Mouse (Mus musculus): Measurements from ENCODE around the gene 4930518I15Rik. TPM values are rescaled to one million over a fixed set of nuclear protein-coding genes. Genes with fewer than 3 reads are reported as not detected.

The 4930518I15Rik gene
- polyA plus RNA-seq, 1 experiment from 2014 or later = 4.6 TPM

DNA sequence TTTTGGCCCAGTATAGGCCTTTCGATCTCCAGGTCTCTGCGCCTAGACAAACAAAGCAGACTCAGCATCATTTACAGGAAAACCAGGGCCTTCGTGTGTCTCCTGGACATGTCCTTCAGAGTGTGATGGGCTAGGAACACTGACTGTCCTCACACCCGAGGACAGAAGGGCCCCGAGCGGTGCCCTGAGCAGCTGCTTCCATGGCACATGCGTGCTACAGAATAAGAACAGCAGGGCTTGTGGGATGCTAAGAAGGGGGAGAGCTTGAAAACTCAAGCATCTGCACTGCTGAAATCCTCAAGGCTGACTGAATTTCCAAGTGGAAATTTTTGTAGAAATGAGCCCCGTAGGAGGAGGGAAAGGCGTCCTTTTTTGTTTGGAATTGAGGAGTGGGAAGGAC, 39.3 kb upstream of the 4930518I15Rik start:
- Histone ChIP-seq H3K9ac (ENCODE audit: low read depth, low read length) (no peak overlapping the region), H3K9me3 (replicated peaks; ENCODE audit: control insufficient read depth, low read length) (no peaks in the 10 kb centered on the region), H3K36me3 (ENCODE audit: control insufficient read depth, insufficient read depth, low read length) (no peaks in the 10 kb centered on the region), H3K27ac (ENCODE audit: low read depth, low read length) (no peak overlapping the region), H3K27me3 (ENCODE audit: control insufficient read depth, insufficient read depth, low read length) (no peaks in the 10 kb centered on the region), H3K4me3 (ENCODE audit: low read depth, low read length) (no peak overlapping the region), H3K4me1 (ENCODE audit: control insufficient read depth, insufficient read depth, low read length) (no peaks in the 10 kb centered on the region; the same call in 1 of the 2 replicates), H3K4me2 (no peak overlapping the region)
- no peak for ATAC-seq (replicated peaks; ENCODE audit: insufficient number of reproducible peaks, low FRiP score, low TSS enrichment)
- 81% methylated on average over 9 of the region's 9 CpGs for WGBS (ENCODE audit: insufficient replicate concordance)

GRCm38 (mm10) chr2:156896384-156896914, 38.7 kb upstream of the 4930518I15Rik start:
- no peak overlapping the region for H3K27ac ChIP-seq (ENCODE audit: low read depth, low read length)
- no peak for ATAC-seq (replicated peaks; ENCODE audit: insufficient number of reproducible peaks, low FRiP score, low TSS enrichment)
- no peaks in the 10 kb centered on the region for H3K9me3 ChIP-seq (replicated peaks; ENCODE audit: control insufficient read depth, low read length)
- H3K9ac ChIP-seq (ENCODE audit: low read depth, low read length) = no peak overlapping the region
- H3K4me1 ChIP-seq (ENCODE audit: control insufficient read depth, insufficient read depth, low read length) = no peaks in the 10 kb centered on the region; the same call in 1 of the 2 replicates
- no peaks in the 10 kb centered on the region for H3K36me3 ChIP-seq (ENCODE audit: control insufficient read depth, insufficient read depth, low read length)
- no peak overlapping the region for H3K4me3 ChIP-seq (ENCODE audit: low read depth, low read length)
- H3K4me2 ChIP-seq = no peak overlapping the region
- H3K27me3 ChIP-seq (ENCODE audit: control insufficient read depth, insufficient read depth, low read length) = no peaks in the 10 kb centered on the region
- WGBS (ENCODE audit: insufficient replicate concordance) = 65% methylated on average over 9 of the region's 9 CpGs

- Histone ChIP-seq H3K27me3 (ENCODE audit: control insufficient read depth, insufficient read depth, low read length) (no peaks in the 10 kb centered on the region), H3K36me3 (ENCODE audit: control insufficient read depth, insufficient read depth, low read length) (no peaks in the 10 kb centered on the region), H3K9me3 (replicated peaks; ENCODE audit: control insufficient read depth, low read length) (no peaks in the 10 kb centered on the region), H3K9ac (ENCODE audit: low read depth, low read length) (no peak overlapping the region), H3K4me2 (no peak overlapping the region), H3K4me3 (ENCODE audit: low read depth, low read length) (no peak overlapping the region), H3K4me1 (ENCODE audit: control insufficient read depth, insufficient read depth, low read length) (no peaks in the 10 kb centered on the region; the same call in 1 of the 2 replicates), H3K27ac (ENCODE audit: low read depth, low read length) (no peak overlapping the region)
- WGBS (ENCODE audit: insufficient replicate concordance) = 72% methylated on average over 15 of the region's 15 CpGs
- ATAC-seq (replicated peaks; ENCODE audit: insufficient number of reproducible peaks, low FRiP score, low TSS enrichment) = no peak
Measured at GRCm38 (mm10) chr2:156894496-156895265, 36.9 kb upstream of the 4930518I15Rik start.

DNA sequence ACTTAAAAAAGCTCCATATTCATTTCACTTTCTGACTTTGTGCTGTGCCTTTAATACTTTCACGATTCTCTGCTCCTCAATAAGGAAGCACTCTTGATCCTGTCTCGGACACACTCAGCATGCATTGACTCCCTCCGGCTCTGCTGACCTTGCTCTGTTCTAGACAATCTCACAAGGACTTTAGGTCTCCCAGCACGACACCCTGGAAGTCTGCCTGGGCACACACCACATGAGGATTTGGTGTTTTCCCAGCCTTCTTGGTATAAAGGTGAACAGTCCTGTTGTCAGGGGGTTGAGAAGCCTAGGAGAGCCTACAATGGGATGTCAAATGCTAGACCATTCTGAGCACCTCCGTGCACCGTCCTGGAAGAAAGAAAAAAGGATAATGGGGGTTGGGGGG, 35.1 kb upstream of the 4930518I15Rik start:
- Histone ChIP-seq H3K9ac (ENCODE audit: low read depth, low read length) (no peak overlapping the region), H3K4me3 (ENCODE audit: low read depth, low read length) (no peak overlapping the region), H3K27ac (ENCODE audit: low read depth, low read length) (no peak overlapping the region), H3K9me3 (replicated peaks; ENCODE audit: control insufficient read depth, low read length) (no peaks in the 10 kb centered on the region), H3K4me1 (ENCODE audit: control insufficient read depth, insufficient read depth, low read length) (no peaks in the 10 kb centered on the region), H3K4me2 (no peak overlapping the region), H3K36me3 (ENCODE audit: control insufficient read depth, insufficient read depth, low read length) (no peaks in the 10 kb centered on the region), H3K27me3 (ENCODE audit: control insufficient read depth, insufficient read depth, low read length) (no peaks in the 10 kb centered on the region)
- 64% methylated on average over 6 of the region's 6 CpGs for WGBS (ENCODE audit: insufficient replicate concordance)
- no peak for ATAC-seq (replicated peaks; ENCODE audit: insufficient number of reproducible peaks, low FRiP score, low TSS enrichment)

- Histone ChIP-seq H3K27ac (ENCODE audit: low read depth, low read length) (no peak overlapping the region), H3K27me3 (ENCODE audit: control insufficient read depth, insufficient read depth, low read length) (no peaks in the 10 kb centered on the region), H3K4me3 (ENCODE audit: low read depth, low read length) (no peak overlapping the region), H3K9me3 (replicated peaks; ENCODE audit: control insufficient read depth, low read length) (no peaks in the 10 kb centered on the region), H3K9ac (ENCODE audit: low read depth, low read length) (no peak overlapping the region), H3K4me2 (no peak overlapping the region), H3K4me1 (ENCODE audit: control insufficient read depth, insufficient read depth, low read length) (no peaks in the 10 kb centered on the region), H3K36me3 (ENCODE audit: control insufficient read depth, insufficient read depth, low read length) (no peaks in the 10 kb centered on the region)
- no peak for ATAC-seq (replicated peaks; ENCODE audit: insufficient number of reproducible peaks, low FRiP score, low TSS enrichment)
- 65% methylated on average over 3 of the region's 3 CpGs for WGBS (ENCODE audit: insufficient replicate concordance)
Measured at GRCm38 (mm10) chr2:156892240-156892639, 34.5 kb upstream of the 4930518I15Rik start.

DNA sequence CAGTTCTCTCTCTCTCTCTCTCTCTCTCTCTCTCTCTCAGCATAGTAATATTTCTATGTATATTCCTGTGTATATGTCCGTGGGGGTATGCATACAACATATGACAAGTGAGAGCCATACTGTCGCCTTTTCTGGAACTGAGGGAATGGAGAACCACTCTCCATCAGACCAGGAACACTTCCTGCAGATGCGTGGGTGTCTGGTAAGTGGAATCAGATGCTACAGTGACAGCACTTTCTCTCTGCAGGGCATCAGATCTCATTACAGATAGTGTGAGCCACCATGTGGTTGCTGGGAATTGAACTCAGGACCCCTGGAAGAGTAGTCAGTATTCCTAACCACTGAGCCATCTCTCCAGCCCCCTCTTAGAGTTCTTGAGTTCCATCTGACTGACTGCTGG, 30.7 kb upstream of the 4930518I15Rik start:
- 63% methylated on average over 3 of the region's 3 CpGs for WGBS (ENCODE audit: insufficient replicate concordance)
- ATAC-seq (replicated peaks; ENCODE audit: insufficient number of reproducible peaks, low FRiP score, low TSS enrichment) = no peak
- no peak overlapping the region for H3K4me3 ChIP-seq (ENCODE audit: low read depth, low read length)

DNA sequence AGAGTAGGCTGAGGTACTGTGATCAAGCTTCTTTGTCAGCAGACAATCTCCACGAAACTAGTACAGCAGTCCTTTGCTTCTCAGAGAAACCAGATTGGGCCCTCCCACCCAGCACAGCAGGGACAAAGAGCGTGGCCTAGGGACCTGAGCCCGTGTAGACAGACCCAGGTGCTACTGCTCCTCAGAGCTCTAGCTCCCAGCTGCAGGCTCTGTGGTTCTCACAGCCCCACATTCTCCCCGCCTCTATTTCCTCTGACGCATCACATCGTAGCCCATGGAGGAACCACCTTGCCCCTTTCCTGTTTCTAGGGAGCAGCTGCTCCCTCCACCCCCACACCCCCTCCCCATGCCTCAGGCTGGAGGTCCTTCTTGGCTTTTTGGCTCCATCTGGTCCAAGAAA, 29.3 kb upstream of the 4930518I15Rik start, which contains the start of gene Sla2:
TSS of gene Sla2 (minus strand) at position 176 of the 400 bp plus-strand sequence.
- ATAC-seq (replicated peaks; ENCODE audit: insufficient number of reproducible peaks, low FRiP score, low TSS enrichment) = no peak
- H3K4me2 ChIP-seq = no peak within 1 kb of the TSS
- no peaks in the 10 kb centered on the region for H3K9me3 ChIP-seq (replicated peaks; ENCODE audit: control insufficient read depth, low read length)
- peaks cover 1% of the 10 kb centered on the region; the same call in 1 of the 2 replicates for H3K27me3 ChIP-seq (ENCODE audit: control insufficient read depth, insufficient read depth, low read length)
- no peaks in the 10 kb centered on the region for H3K36me3 ChIP-seq (ENCODE audit: control insufficient read depth, insufficient read depth, low read length)
- H3K4me3 ChIP-seq (ENCODE audit: low read depth, low read length) = no peak within 1 kb of the TSS
- no peak within 1 kb of the TSS for H3K27ac ChIP-seq (ENCODE audit: low read depth, low read length)
- peaks cover 5% of the 10 kb centered on the region; the same call in 1 of the 2 replicates for H3K4me1 ChIP-seq (ENCODE audit: control insufficient read depth, insufficient read depth, low read length)
- H3K9ac ChIP-seq (ENCODE audit: low read depth, low read length) = no peak within 1 kb of the TSS
- 55% methylated on average over 6 of the region's 6 CpGs for WGBS (ENCODE audit: insufficient replicate concordance)

More for the DNA sequence above, 30.7 kb upstream of the 4930518I15Rik start:
- Histone ChIP-seq H3K9me3 (replicated peaks; ENCODE audit: control insufficient read depth, low read length) (no peaks in the 10 kb centered on the region), H3K4me2 (no peak overlapping the region), H3K9ac (ENCODE audit: low read depth, low read length) (no peak overlapping the region), H3K27me3 (ENCODE audit: control insufficient read depth, insufficient read depth, low read length) (no peaks in the 10 kb centered on the region), H3K4me1 (ENCODE audit: control insufficient read depth, insufficient read depth, low read length) (no peaks in the 10 kb centered on the region), H3K27ac (ENCODE audit: low read depth, low read length) (no peak overlapping the region), H3K36me3 (ENCODE audit: control insufficient read depth, insufficient read depth, low read length) (no peaks in the 10 kb centered on the region)

DNA sequence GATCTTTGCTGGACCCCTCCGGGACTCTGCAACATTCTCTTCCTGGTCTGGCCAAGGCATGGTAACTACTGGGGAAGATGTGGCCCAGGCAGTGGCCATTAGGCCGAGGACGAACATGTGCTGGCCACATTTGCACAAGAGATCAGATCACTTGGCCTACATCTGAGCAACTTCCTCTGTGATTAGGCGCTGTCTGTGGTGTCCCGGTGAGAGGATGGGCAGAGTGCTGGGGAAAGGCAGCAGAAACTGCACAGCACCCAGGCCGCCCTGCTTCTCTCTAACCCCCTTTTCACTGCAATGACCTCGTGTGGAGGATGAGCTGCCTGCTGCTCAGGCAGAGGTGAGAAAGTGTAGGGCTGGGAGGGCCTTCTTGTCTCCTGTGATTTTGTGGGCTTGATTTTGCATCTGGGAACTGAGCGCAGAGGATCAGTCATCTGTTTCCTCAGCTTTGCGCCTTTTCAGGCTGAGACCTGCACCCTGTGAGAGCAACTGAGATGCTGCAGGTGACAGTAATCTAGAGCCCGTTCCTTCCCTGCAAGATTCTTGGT, 28.4 kb upstream of the 4930518I15Rik start:
- WGBS (ENCODE audit: insufficient replicate concordance) = 74% methylated on average over 10 of the region's 10 CpGs
- no peaks in the 10 kb centered on the region for H3K36me3 ChIP-seq (ENCODE audit: control insufficient read depth, insufficient read depth, low read length)
- ATAC-seq (replicated peaks; ENCODE audit: insufficient number of reproducible peaks, low FRiP score, low TSS enrichment) = no peak
- peaks cover 5% of the 10 kb centered on the region; the same call in 1 of the 2 replicates for H3K4me1 ChIP-seq (ENCODE audit: control insufficient read depth, insufficient read depth, low read length)
- no peak overlapping the region for H3K9ac ChIP-seq (ENCODE audit: low read depth, low read length)
- H3K4me3 ChIP-seq (ENCODE audit: low read depth, low read length) = no peak overlapping the region
- peaks cover 3% of the 10 kb centered on the region; the same call in 1 of the 2 replicates for H3K27me3 ChIP-seq (ENCODE audit: control insufficient read depth, insufficient read depth, low read length)
- no peaks in the 10 kb centered on the region for H3K9me3 ChIP-seq (replicated peaks; ENCODE audit: control insufficient read depth, low read length)
- H3K4me2 ChIP-seq = no peak overlapping the region
- no peak overlapping the region for H3K27ac ChIP-seq (ENCODE audit: low read depth, low read length)

Measured in heart, embryonic 11.5 days (tissue).